Mouse (Mus musculus) olfactory bulb, adult 2 months (tissue): ENCODE results near the gene Ssh1.

Experiments
- CTCF ChIP-seq: fragments of 200-500 bp; IDR thresholded peaks from 2 replicates; pipeline ENCODE4 v1.5.1; 2012; ENCODE audit warnings: low read depth, mild to moderate bottlenecking, low read length, moderate library complexity; ENCODE audit not compliant: insufficient read depth
- POLR2A ChIP-seq: fragments of 200-500 bp; IDR thresholded peaks from 2 replicates; pipeline ENCODE4 v1.6.1; 2012; ENCODE audit warnings: mild to moderate bottlenecking, low read depth, low read length, moderate library complexity; ENCODE audit not compliant: insufficient read depth

DNA sequence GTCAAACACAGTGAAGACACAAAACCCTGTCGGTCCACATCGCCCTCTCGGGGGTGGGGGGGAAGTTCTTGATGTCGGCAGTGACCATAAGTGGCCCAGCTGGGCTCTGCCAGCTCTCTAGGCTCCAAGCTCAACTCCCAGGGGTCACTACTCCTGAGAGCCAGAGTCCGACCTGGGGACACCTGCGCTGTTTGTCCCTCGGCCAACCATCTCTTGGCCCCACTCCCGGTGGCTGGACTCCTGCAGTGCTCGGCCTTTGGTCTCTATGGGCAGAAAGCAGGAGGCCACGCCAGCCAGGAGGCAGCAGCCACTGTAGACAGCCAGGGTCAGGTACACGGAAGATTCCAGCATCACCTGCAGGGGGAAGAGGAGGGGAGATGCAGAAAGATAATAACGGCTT, 34.4 kb upstream of the Ssh1 start:
- TF ChIP-seq POLR2A (no peak), CTCF (no peak)
